ENCODE assay signal across 8 mouse cellular contexts in the genomic region with DNA sequence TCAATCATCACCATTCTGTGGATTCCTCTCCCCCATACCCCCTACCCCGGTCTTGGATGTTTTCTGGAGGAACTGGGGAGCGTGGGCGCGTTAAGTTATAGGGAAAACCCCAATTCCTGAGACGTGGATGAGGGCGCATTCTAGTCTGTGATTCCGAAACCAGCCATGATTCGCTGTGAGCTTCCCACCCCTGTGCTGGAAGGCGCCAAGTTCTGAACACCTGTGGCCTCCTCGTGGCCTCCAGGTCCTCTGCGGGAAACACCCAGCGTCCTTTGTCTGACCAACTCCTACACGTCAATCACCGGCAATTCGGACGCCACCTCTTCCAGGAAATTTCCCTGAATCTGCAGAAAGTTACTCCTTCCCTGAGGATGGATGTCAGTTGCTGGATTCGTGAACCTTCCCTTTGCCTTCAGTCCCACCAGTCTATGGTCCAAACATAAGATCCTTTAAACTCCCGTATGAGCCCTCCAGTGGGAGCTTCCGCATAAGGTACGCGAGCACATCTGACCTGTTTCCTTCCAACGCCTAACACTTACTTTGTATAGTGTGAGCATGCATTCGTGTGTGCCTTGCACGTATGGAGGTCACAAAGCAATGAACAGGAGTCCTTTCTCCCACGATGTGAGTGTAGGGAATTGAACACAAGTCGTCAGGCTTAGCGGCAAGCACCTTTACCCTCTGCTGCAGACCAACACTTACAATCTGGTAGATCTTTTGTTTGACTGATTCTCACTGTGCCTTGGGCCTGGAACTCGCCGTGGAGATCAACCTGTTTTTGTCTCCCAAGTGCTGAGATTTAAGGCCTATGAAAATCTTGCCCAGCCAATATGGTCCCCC. TPM values are rescaled to one million over a fixed set of nuclear protein-coding genes. Genes with fewer than 3 reads are reported as not detected.
DNase-seq lines count a peak whose midpoint lies in the region; ATAC-seq lines count a peak whose summit lies in the region.

No protein-coding gene starts in this region.

- H3K27me3 ChIP-seq in lung, embryonic 15.5 days: no peaks in the 10 kb centered on the region
- no peaks in the 10 kb centered on the region for H3K27me3 ChIP-seq in limb, embryonic 15.5 days
- no peaks in the 10 kb centered on the region for H3K27me3 ChIP-seq in splenic B cell, adult 2 months (ENCODE audit: control insufficient read depth, insufficient read depth, low read length, poor library complexity, severe bottlenecking)

- peak overlapping the region; percentile 62 for H3K4me2 ChIP-seq in lung, embryonic 15.5 days
- H3K4me2 ChIP-seq in limb, embryonic 15.5 days: peak overlapping the region; percentile 57

- peak overlapping the region; percentile 76 for H3K9ac ChIP-seq in lung, embryonic 15.5 days
- peak overlapping the region; percentile 64 for H3K9ac ChIP-seq in limb, embryonic 15.5 days

- no peaks in the 10 kb centered on the region for H3K9me3 ChIP-seq in lung, embryonic 15.5 days
- no peaks in the 10 kb centered on the region for H3K9me3 ChIP-seq in limb, embryonic 15.5 days

- DNase-seq in lung, postnatal 14 days: no peak
- DNase-seq in splenic B cell, adult 2 months (ENCODE audit: low read depth, low spot score): peak; percentile 32
- DNase-seq in spleen, adult 18-20 months: no peak
- DNase-seq in ovary, adult 18-20 months (ENCODE audit: low spot score): no peak
- no peak for DNase-seq in left cerebral cortex, postnatal 14 days (ENCODE audit: low spot score in 2 of 2)

- peaks cover 37% of the 10 kb centered on the region for H3K4me1 ChIP-seq in lung, embryonic 15.5 days
- peaks cover 34% of the 10 kb centered on the region for H3K4me1 ChIP-seq in limb, embryonic 15.5 days

- ATAC-seq in lung, embryonic 15.5 days (ENCODE audit: borderline replicate concordance, extremely low read depth, low FRiP score, low TSS enrichment): peak; percentile 9; the same call in 1 of the 2 replicates
- peak; percentile 25 for ATAC-seq in erythroblast, adult 5-6 weeks (replicated peaks; ENCODE audit: low FRiP score, poor library complexity, severe bottlenecking)
- ATAC-seq in limb, embryonic 15.5 days (ENCODE audit: insufficient number of reproducible peaks, low FRiP score, low TSS enrichment, low read depth): peak; percentile 1; the same call in 1 of the 2 replicates

- under 1% methylated on average over 29 of the region's 29 CpGs for WGBS in lung, embryonic 15.5 days
- under 1% methylated on average over 29 of the region's 29 CpGs for WGBS in limb, embryonic 15.5 days

- peak overlapping the region; percentile 84 for H3K4me3 ChIP-seq in lung, embryonic 15.5 days
- H3K4me3 ChIP-seq in limb, embryonic 15.5 days: peak overlapping the region; percentile 63

- peaks cover 21% of the 10 kb centered on the region for H3K36me3 ChIP-seq in lung, embryonic 15.5 days
- peaks cover 37% of the 10 kb centered on the region for H3K36me3 ChIP-seq in limb, embryonic 15.5 days
- H3K36me3 ChIP-seq in splenic B cell, adult 2 months (ENCODE audit: control insufficient read depth, insufficient read depth, low read length, poor library complexity, severe bottlenecking): peaks cover 3% of the 10 kb centered on the region

- peak overlapping the region; percentile 93 for H3K27ac ChIP-seq in lung, embryonic 15.5 days
- H3K27ac ChIP-seq in limb, embryonic 15.5 days: peak overlapping the region; percentile 97

- intact Hi-C loops in left cerebral cortex, postnatal 14 days (cut with DNase I): no loop called here

RNA-seq across cellular contexts. Expression of gene Prmt1, which starts 0.7 kb away (rescaled TPM):
- polyA plus RNA-seq in lung, embryonic 15.5 days (2015; fragmentation: Nextera tagmentation; extraction: Ambion mirVana): 545 and 586 TPM in 2 replicates
- 21.7 and 73.4 TPM in 2 replicates for total RNA-seq in erythroblast, adult 5-6 weeks (2015; ENCODE audit: low replicate concordance)
- 9.2 and 30.6 TPM in 2 replicates for total RNA-seq in erythroblast, adult 5-6 weeks (2017; ENCODE audit: low replicate concordance)
- polyA plus RNA-seq in limb, embryonic 15.5 days (2015; fragmentation: Nextera tagmentation; extraction: Ambion mirVana): 408 and 429 TPM in 2 replicates
- 100 to 1,000 TPM; 166 to 183 TPM for total RNA-seq in left cerebral cortex, postnatal 14 days (2021)

RNA-seq across cellular contexts. Expression of gene Irf3, which starts 10.3 kb away (rescaled TPM):
- 88.1 and 92.6 TPM in 2 replicates for polyA plus RNA-seq in lung, embryonic 15.5 days (2015; fragmentation: Nextera tagmentation; extraction: Ambion mirVana)
- total RNA-seq in erythroblast, adult 5-6 weeks (2015; ENCODE audit: low replicate concordance): 15.5 and 24.2 TPM in 2 replicates
- total RNA-seq in erythroblast, adult 5-6 weeks (2017; ENCODE audit: low replicate concordance): 17.0 and 34.1 TPM in 2 replicates
- 101 and 105 TPM in 2 replicates for polyA plus RNA-seq in limb, embryonic 15.5 days (2015; fragmentation: Nextera tagmentation; extraction: Ambion mirVana)
- total RNA-seq in left cerebral cortex, postnatal 14 days (2021): 10 to 100 TPM; 26.7 to 30.4 TPM

RNA-seq across cellular contexts. Expression of gene Bcl2l12, which starts 11.4 kb away (rescaled TPM):
- 66.3 and 66.7 TPM in 2 replicates for polyA plus RNA-seq in lung, embryonic 15.5 days (2015; fragmentation: Nextera tagmentation; extraction: Ambion mirVana)
- 2.9 and 9.6 TPM in 2 replicates for total RNA-seq in erythroblast, adult 5-6 weeks (2015; ENCODE audit: low replicate concordance)
- total RNA-seq in erythroblast, adult 5-6 weeks (2017; ENCODE audit: low replicate concordance): 1.3 and 2.5 TPM in 2 replicates
- polyA plus RNA-seq in limb, embryonic 15.5 days (2015; fragmentation: Nextera tagmentation; extraction: Ambion mirVana): 58.8 and 59.4 TPM in 2 replicates
- total RNA-seq in left cerebral cortex, postnatal 14 days (2021): 1 to 10 TPM; 2.7 to 3.3 TPM

RNA-seq across cellular contexts. Expression of gene Cpt1c, which starts 12.4 kb away (rescaled TPM):
- 14.5 and 15.0 TPM in 2 replicates for polyA plus RNA-seq in lung, embryonic 15.5 days (2015; fragmentation: Nextera tagmentation; extraction: Ambion mirVana)
- total RNA-seq in erythroblast, adult 5-6 weeks (2015; ENCODE audit: low replicate concordance): 0.19 and 1.5 TPM in 2 replicates
- total RNA-seq in erythroblast, adult 5-6 weeks (2017; ENCODE audit: low replicate concordance): 0.28 and 0.51 TPM in 2 replicates
- polyA plus RNA-seq in limb, embryonic 15.5 days (2015; fragmentation: Nextera tagmentation; extraction: Ambion mirVana): 27.9 and 28.3 TPM in 2 replicates
- total RNA-seq in left cerebral cortex, postnatal 14 days (2021): 100 to 1,000 TPM in 1 of 2 experiments, 10 to 100 TPM in 1; 97.4 to 101 TPM

RNA-seq across cellular contexts. Expression of gene Scaf1, which starts 29.1 kb away (rescaled TPM):
- polyA plus RNA-seq in lung, embryonic 15.5 days (2015; fragmentation: Nextera tagmentation; extraction: Ambion mirVana): 35.5 and 36.5 TPM in 2 replicates
- total RNA-seq in erythroblast, adult 5-6 weeks (2015; ENCODE audit: low replicate concordance): 7.9 and 10.7 TPM in 2 replicates
- total RNA-seq in erythroblast, adult 5-6 weeks (2017; ENCODE audit: low replicate concordance): 9.8 and 10.0 TPM in 2 replicates
- 34.8 TPM in 2 replicates for polyA plus RNA-seq in limb, embryonic 15.5 days (2015; fragmentation: Nextera tagmentation; extraction: Ambion mirVana)
- total RNA-seq in left cerebral cortex, postnatal 14 days (2021): 100 to 1,000 TPM; 153 to 162 TPM
